Mouse (Mus musculus) kidney, postnatal 36 days (tissue): ENCODE data around the gene Zmiz1.

Source experiments
- DNase-seq, 2 experiments: peaks; one replicate each; pipeline ENCODE4 v3.0.0; 2021 to 2022; ENCODE audit warnings: mixed read lengths in 2 of 2

Zmiz1 gene

GRCm38 (mm10) chr14:25654401-25655197 is 195.6 kb downstream of the Zmiz1 start:
- no peak for DNase-seq

- no peak for DNase-seq
These were observed 201.7 kb downstream of the Zmiz1 start for GRCm38 (mm10) chr14:25660661-25661060.

GRCm38 (mm10) chr14:25661185-25661920 is 202.4 kb downstream of the Zmiz1 start:
- DNase-seq = no peak

- no peak for DNase-seq
These were observed 204.8 kb downstream of the Zmiz1 start for GRCm38 (mm10) chr14:25663649-25664309.

- DNase-seq = no peak
These were observed 205.3 kb downstream of the Zmiz1 start for GRCm38 (mm10) chr14:25664310-25664695.

- DNase-seq = no peak
These were observed 206.5 kb downstream of the Zmiz1 start for GRCm38 (mm10) chr14:25665314-25665970.

GRCm38 (mm10) chr14:25666668-25667376 is 207.8 kb downstream of the Zmiz1 start:
- no peak for DNase-seq

- DNase-seq = no peak
These were observed 208.6 kb downstream of the Zmiz1 start for GRCm38 (mm10) chr14:25667587-25667986.

GRCm38 (mm10) chr14:25679625-25680024 is 220.6 kb downstream of the Zmiz1 start:
- DNase-seq = peak; percentile 27 to 28

GRCm38 (mm10) chr14:25682020-25682419 is 223.0 kb downstream of the Zmiz1 start:
- DNase-seq = no peak

GRCm38 (mm10) chr14:25686216-25686945 is 227.4 kb downstream of the Zmiz1 start:
- DNase-seq = no peak

- DNase-seq = no peak
These were observed 228.3 kb downstream of the Zmiz1 start for GRCm38 (mm10) chr14:25686983-25687901.

- peak; percentile 45 to 60 for DNase-seq
These were observed 234.4 kb downstream of the Zmiz1 start for GRCm38 (mm10) chr14:25693271-25693887.

GRCm38 (mm10) chr14:25693888-25694568 is 235.0 kb downstream of the Zmiz1 start, which contains the start of gene Ppif:
Gene Ppif (plus strand): TSS chr14:25694154.
- peak; percentile 95 to 98 for DNase-seq

- DNase-seq = peak; percentile 73 to 80
These were observed 235.5 kb downstream of the Zmiz1 start for GRCm38 (mm10) chr14:25694569-25694897.

- DNase-seq = no peak
These were observed 236.1 kb downstream of the Zmiz1 start for GRCm38 (mm10) chr14:25695059-25695458.

GRCm38 (mm10) chr14:25696356-25696755 is 237.4 kb downstream of the Zmiz1 start:
- no peak for DNase-seq

GRCm38 (mm10) chr14:25701986-25702385 is 243.0 kb downstream of the Zmiz1 start:
- DNase-seq = no peak

GRCm38 (mm10) chr14:25707691-25708181 is 248.8 kb downstream of the Zmiz1 start:
- DNase-seq = peak; percentile 70 to 78
